Mouse (Mus musculus): ENCODE measurements around the gene Gosr1.
"Not testable (repeated sequence)": the region's sequence is repeated elsewhere in the genome, so short reads cannot be mapped to it uniquely, and the experiment has no call there.

Gosr1 gene

DNA sequence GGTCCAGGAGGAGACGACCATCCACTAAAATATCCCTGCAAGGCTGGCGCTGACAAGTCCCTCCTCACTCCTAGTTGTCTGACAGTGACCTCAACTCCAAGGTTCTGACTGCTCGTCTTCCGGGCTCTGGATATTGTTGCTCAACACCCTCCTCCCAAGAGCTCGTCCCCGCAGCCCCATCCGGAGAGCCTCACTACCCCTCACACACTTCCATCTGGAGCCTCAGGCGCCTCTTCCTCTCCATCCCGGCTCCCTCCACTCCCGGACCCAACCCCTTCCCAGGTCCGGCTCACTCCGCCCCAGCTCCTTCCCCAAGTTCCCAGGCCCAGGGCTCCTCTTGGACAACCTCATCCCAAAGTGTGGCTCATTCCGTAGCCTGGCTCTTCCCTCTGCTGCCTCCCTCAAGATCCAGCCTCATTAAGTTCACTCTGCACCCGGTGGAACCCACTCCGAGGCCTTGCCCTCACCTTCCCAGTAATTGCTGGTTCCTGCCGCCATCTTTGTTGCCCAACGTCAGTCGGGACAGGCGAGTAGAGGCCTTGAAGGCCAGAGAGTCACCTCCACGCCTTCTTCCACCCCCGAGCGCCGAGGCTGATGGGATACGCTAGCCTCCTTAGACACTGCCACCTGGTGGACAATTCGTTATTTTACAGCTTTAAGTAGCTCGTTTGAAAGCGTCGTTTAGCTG lies at the start of gene Gosr1:
Gene Gosr1 (minus strand): TSS at position 527 of the 688 bp plus-strand sequence.
- peak; percentile 98 for DNase-seq (ENCODE audit: low read depth)

DNA sequence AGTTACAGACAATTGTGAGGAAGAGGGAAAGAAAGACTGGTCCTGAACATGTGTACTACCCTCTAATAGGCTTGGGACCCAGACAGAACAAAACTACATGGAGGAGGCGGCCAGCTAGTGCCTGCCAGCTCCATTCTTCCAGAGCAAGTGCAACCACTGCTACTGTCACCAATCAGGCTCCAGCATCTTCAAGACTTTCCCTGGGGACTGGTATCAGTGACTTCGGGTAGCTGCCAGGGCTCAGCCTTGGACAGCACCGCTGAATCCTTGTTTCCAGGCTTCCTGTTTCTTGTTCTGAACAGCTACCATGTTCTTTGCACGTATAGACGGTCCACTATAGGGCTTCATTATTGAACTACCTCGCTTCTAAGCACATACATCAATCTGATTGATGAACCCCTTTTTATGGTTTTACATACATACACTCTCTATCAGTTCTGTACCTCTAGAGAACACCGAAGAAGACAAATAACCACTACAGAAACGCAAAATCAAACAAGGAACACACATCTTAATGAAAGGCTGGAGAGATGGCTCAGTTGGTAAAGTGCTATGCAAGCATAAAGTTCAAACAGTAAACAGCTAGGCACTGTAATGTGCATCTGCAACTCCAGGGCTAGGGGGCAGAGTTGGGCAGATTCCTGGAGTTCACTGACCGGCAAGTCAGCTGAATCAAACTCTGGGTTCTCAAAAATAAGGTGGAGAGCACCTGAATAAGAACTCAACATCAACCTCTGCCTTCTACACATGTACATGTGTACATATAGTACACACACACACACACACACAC lies 47.5 kb upstream of the Gosr1 start:
- DNase-seq (ENCODE audit: low read depth), result no peak

DNA sequence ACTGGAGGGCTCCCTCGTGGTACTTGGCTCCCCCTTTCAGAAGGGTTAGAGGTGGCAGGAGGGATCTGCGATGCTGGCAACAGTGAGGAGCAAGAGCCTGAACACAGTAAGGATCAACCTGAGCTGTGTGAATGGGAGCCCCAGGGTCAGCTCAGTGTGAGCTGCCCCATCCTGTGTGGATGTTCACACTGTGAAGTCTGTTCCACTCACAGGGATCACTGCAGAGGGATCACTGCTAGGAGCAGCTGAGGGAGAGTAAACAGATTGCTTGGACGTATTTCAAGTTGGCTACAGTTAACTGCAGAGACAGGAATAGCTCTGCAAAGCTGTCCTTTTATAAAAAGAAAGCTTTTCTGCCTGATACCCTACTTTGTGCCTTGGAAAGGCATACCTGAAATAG lies 46.1 kb upstream of the Gosr1 start:
- DNase-seq (ENCODE audit: low read depth), result no peak

DNA sequence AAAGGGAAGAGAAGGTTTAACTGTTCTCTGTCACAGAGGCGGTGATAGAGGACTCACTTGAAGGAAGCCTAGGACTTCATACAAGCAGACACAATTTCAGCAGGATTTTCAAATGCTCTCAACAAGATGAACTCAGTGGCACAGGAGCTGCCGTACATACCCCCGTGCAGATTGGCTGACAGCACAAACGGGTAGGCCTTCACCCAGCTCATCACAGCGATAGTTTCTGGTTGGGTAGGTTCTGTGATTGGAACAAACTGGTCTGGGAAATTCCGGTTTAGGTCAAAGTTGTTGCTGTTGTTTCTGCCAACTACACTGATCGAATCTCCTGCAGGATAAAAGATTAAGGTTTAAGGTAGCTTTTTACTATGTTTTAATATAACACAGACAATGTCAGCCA lies 45.2 kb upstream of the Gosr1 start:
- DNase-seq (ENCODE audit: low read depth), result no peak

DNA sequence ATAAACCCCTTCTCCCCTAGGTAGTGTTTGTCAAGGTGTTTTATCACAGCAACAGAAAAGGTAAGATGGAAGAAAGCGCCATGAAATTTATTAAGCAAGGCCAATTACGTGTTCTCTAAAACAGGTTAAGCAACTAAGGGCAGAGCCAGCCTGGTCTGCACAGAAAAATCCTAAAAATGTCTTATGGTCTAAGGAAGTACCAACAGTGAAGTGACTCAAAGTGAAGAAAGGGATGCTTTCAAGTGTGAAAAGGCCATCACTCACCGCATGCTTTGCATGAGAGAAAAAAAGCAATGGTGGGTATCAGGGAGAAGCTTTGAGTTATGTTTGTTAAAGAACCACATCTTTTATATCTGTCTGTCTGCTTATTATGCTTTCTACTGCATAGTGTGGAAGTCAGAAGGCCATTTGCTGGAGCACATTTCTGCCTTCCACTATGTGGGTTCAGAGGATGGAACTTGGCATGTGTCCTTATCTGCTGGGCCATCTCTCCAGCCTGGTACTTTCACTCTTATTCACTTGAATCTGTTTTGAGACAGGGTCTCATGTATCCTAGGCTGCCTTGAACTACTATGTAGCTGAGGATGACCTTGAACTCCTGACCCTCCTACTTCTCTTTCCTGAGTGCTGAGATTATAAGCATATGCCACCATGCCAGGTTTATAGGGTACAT lies 43.8 kb upstream of the Gosr1 start:
- DNase-seq (ENCODE audit: low read depth), result no peak

DNA sequence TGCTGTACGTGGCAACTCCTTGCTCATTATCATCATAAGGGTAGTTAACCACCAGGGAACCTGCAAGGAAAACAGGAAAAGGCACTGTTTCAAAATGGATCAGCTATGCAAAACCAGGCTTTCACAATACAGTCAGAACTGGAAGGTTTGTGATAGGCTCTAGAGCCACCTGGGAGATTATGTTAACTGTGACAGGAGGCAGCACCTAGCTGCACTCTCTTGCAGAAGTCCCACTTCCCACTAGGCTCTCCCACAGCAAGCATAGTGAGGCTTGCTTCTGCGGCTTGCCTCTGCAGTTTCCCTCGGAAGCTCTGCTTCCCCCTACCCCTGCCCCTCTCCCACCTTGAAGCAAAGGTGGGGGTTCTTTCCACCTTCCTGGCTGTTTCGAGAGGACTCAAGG lies 42.6 kb upstream of the Gosr1 start:
- no peak for DNase-seq (ENCODE audit: low read depth)

DNA sequence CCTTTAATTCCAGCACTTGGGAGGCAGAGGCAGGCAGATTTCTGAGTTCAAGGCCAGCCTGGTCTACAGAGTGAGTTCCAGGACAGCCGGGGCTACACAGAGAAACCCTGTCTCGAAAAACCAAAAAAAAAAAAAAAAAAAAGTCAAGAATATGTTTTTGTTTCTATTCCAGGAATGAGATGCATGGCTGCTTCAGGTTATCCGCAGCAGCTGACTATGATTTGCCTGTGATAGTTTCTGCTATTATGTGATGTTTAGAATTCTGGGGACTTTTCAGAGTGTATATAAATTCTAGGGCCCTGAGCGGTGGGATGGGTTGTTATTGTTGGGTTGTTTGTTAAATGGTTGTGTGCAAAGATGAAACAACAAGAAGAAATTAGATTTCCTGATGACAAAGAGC lies 41.7 kb upstream of the Gosr1 start:
- DNase-seq (ENCODE audit: low read depth), result not testable (repeated sequence)

DNA sequence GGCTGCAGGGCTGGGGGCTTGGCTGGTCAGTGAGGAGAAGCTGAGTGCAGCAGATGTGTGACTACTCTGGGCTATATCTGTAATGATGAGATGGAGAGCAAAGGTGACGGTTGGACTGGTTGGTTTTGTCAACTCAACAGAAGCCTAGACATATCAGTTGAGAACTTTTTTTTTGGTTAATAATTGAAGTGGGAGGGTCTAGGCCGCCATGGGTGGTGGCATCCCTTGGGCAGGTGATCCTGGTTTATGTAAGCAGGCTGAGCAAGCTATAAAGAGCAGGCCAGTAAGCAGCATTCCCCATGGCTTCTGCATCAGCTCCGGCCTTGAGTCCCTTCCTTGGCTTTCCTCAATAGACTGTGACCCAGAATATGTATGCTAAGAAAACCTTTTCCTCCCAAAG lies 39.9 kb upstream of the Gosr1 start:
- DNase-seq (ENCODE audit: low read depth), result no peak

DNA sequence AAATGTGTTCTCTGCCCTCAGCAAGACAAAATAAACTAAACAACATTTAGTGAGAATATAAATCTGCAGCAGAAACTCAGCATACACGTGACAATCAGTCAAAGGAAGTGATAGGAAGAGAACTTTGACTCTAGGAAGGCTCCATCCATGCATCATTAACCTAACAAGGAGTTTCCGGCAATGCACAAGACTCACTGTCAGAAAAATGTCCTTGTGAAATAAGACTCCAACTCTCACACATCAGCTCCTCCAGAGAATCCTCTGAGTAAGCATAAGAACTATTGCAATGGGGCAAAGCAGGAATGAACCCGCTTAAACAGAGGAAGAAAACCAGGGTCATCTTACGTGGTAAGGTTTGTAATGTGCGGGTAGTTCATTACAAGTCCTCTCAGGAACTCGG lies 33.9 kb upstream of the Gosr1 start:
- no peak for DNase-seq (ENCODE audit: low read depth)

DNA sequence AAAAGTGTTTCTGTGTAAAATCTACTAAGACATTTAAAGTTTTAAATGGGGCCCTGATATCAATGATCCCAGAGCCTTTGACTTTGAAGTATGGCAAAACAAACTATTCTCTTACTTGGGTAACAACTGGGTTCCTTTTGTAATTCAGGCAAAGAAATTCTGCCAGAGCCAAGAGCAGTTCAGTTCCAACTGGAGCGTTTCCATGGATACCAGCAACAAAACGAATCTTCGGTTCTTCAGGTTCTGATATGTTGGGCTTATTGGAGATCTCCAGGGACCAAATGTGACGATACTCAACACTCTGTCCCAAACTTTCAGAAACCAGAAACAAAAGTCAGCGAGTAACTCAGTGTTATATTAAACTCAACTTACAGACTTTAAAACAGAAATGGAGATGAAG lies 31.9 kb upstream of the Gosr1 start:
- DNase-seq (ENCODE audit: low read depth), result no peak

DNA sequence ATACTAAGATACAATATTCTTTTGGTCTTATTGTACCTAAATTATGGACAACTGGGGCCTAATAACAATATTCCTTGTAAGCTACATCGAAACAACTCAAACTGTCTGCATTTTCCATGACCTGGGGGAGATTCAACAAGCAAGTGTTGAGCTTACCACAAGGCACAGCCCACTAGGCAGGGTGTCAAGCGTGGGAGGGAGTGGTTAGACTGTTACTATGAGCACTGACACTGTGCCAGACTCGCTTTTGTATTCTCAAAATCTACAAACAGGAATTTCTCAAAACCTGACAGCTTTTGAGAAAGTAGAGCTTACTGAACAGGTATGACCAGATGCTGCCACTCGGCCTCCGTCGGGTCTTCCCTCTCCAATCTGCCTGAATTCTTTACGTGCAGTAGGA lies 28.0 kb upstream of the Gosr1 start:
- DNase-seq (ENCODE audit: low read depth), result no peak

DNA sequence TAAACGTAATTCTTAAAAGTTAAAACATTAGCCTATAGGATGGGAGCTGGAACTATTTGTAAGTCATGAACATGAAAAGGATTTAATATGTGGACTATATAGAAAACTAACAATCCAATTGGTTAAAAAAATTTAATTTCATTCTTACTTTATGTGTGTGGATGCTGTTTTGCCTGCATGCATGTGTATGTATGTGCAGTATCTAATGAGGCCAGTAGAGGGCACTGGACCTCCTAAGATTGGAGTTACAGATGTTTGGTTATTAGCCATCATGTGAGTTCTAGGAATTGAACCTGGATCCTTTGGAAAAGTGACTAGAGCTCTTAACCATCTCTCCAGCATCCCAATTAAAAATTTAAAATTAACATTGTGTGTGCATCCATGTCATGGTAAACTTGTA lies 25.9 kb upstream of the Gosr1 start:
- peak; percentile 67 for DNase-seq (ENCODE audit: low read depth)

DNA sequence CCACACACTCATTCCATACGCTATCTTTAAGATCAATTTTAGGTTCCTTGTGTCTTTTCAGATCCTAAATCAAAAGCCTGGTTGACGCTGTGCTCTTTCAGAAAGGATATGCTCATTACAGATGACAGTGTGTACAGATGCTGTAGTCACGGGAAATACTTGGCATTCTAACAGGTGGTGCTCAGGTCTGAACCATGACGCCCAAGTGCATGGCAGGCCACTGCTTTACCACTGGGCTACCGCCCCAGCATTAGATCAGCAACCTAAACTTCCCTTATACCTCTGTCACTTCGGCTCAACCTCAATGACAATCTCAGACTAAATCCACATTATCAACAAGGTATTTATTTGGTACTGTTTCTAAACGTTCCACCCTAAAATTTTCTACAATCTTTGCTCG lies 12.2 kb upstream of the Gosr1 start:
- no peak for DNase-seq (ENCODE audit: low read depth)

DNA sequence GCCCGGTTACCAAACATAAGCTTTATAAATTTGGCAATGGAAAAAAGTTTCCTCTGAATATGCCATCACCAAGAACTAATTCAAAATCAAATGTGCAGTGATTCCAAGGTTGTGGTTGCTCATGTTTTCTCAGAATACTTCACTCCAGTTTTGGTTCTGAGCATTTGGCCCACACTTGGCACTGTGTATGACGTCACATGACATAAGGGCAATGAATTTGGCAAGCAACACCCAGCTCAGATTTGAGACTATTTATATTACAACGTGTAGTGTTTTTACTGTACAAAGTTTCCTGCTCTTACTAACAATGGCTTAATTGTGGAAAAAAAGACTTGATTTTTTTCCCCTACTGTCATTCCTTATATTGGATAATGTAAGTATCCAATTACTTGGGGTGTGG lies 10.4 kb upstream of the Gosr1 start:
- no peak for DNase-seq (ENCODE audit: low read depth)

DNA sequence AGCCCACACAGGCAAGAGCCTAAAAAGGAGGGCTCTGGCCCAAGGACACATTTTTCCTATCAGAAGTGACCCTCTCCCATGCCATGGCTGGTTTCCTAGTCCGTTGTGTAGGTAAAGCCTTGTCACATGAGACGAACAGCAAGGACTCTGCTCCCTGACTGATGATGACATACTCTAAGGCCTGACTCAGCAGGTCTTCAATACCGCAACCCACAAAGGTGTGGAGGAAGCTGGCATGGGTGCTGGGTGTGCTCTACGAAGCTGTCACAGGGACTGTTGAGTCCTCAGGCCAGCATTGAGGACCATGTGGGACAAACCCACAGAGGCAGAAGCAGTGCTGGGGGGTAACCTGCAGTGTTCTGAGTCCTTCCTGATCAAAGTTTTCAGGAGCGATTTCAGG lies 7.2 kb upstream of the Gosr1 start:
- DNase-seq (ENCODE audit: low read depth), result no peak

DNA sequence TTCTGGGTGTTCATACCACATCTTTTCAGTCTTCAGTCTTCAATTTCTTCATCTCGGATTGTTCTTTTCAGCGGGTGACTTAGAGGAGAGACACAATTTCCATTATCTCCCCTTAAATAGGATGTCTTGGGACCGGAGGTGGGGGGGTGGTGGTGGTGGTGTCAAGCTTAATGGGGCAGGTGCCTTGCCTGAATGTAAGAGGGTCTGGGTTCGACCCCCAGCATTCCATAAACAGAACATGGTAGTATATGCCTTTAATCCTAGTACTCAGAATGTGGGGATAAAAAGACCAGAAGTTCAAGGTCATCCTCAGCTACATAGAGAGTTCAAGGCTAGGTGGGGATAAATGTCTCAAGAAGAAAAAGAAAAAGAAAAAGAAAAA lies 353 bp upstream of the Gosr1 start:
- no peak for DNase-seq (ENCODE audit: low read depth)

DNA sequence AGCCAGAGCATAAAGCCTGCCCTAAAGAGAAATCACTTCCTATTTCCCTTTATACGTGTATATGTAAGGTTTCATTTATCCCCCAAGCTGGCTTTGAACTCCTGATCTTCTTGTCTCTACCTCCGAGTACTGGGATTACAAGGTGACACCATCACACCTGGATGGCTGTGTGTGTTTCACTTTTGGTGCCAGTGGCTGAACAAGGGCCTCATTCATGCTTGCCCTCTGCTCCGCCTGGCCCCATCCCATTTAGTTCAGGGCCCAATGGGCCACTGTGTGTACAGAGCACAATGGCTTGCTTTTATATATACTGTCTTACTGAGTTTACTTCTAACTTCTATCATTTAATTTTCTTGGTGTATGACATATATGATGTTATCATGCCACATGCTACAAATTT lies 11.1 kb downstream of the Gosr1 start:
- no peak for DNase-seq (ENCODE audit: low read depth)

DNA sequence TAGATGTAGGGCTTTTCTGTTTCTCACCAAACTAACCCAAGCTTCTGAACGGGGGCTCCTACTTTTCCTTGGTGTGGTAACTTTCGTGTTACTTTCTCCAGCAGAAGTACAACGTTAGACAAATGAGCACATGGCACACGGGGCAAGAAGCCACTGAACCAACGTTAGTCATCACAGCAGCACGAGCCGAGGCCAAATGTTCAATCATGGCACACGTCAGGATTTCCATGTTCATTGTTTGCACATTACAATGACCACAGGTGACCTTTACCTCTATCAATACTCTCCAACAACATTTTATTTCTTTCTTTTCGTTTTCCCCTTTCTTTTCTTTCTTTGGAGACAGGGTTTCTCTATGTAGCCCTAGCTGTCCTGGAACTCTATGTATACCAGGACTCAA lies 14.6 kb downstream of the Gosr1 start:
- no peak for DNase-seq (ENCODE audit: low read depth)

DNA sequence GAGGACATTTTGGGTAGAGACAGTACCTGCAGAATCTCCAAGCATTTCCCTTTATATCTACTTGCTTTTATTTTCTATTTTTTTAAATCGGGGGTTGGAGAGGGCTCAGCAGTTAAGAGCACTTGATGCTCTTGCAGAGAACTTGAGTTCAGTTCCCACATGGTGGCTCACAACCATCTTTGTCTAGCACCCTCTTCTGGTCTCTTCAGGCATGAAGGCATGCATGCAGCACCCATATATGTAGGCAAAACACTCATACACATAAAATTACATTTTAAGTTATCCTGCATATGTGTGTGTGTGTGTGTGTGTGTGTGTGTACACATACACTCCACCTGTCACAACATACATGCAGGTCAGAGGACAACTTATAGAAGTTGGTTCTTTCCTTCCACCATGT lies 17.5 kb downstream of the Gosr1 start:
- peak; percentile 44 for DNase-seq (ENCODE audit: low read depth)

DNA sequence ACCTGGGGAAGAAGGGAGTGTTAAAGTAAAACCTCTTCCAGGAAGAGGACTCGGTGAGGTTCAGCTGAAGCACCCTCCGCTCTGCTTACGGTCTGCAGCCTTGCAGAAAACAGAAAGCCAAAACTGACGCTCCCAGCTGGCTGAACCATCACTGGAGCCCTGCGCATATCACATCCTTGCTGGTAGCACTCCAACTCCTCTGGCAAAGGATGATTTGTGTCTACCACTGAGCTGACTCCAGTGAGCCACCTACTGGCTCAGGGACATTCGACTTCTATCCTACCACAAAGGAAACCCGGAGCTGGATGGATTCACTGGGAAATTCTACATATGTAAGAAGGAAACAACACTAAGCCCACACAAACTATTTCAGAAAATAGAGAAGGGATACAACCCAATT lies 18.8 kb downstream of the Gosr1 start:
- DNase-seq (ENCODE audit: low read depth), result no peak

DNA sequence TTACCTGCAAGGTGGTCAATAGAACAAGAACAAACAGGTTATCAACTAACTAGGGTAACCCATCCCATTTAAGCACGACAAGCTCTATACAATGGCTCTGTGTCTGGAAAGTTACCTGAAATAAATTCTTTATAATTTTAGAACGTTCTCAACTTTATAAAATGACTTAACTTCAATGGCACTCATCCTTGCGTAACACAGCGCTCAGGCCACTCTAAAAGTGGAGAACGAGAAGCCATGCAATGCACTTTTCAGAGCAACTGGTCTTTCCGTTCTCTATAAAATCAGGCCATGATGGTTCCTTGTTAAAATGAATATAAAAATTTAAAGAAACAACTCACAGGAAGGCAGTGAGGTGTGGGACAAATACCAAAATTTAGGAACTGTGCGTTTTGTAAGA lies 20.9 kb downstream of the Gosr1 start:
- DNase-seq (ENCODE audit: low read depth), result no peak

DNA sequence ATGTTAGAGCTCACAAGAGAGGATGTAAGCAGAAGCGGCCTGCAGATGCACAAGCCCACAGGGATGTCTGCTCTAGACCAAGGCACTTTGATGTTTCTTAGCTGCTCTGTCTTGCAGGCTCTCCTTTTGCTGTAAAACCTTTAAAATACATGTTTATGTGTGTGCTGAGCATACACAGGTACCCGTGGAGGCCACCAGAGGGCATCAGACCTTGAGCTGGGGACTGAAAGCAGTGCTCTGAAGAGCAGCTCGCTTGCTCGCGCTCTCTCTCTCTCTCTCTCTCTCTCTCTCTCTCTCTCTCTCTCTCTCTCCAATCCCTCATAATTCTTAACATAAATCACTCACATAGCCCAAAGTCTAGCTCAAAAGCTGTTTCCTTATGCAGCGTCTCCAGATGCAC lies 24.3 kb downstream of the Gosr1 start:
- peak; percentile 65 for DNase-seq (ENCODE audit: low read depth)

DNA sequence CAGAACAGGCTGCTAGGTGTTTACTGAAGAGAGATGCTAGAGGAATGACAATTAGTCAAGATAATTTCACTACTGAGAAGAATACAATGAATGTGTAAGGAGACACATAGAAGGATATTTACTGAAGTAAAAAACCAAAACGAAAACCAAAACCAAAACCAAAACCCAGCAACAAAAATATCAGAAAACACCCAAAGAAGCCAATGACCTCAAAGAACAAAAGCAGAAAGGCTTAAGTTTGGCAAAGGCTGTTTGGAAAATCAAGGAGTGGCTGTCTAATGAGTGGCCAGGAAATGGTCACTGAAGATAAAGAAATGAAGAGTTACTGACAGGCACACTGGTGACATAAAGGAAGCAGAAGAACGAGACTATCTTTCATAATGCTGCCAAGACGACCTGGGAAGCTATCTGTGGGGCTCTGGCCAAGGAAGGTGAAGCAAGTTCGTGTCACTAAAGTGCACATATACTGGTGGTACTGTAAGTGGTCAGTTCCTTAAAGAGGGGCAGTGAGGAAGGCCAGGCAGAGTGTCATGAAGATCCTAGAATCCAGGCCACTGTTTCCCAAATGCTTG lies 27.5 kb downstream of the Gosr1 start:
- DNase-seq (ENCODE audit: low read depth), result peak; percentile 53

Data from naive thymus-derived CD4-positive, alpha-beta T cell, adult 2 months (primary cell).